Mouse (Mus musculus): ENCODE measurements at regions not wholly inside any gene's neighbourhood (a gene's known extent, or its start where the extent isn't known, plus 50 kb on each side); places are given as distances from the start of the nearest gene placed in this dataset.
"Not testable (repeated sequence)": the region's sequence is repeated elsewhere in the genome, so short reads cannot be mapped to it uniquely, and the experiment has no call there.

GRCm38 (mm10) chr4:75466880-75467327 is 188.8 kb upstream of the Dmac1 start:
- Histone ChIP-seq H3K36me3 (no peaks in the 10 kb centered on the region), H3K27ac (no peak overlapping the region), H3K4me3 (no peak overlapping the region), H3K9me3 (no peaks in the 10 kb centered on the region), H3K9ac (no peak overlapping the region), H3K4me2 (no peak overlapping the region), H3K27me3 (no peaks in the 10 kb centered on the region), H3K4me1 (no peaks in the 10 kb centered on the region)
- ATAC-seq (ENCODE audit: insufficient number of reproducible peaks, low FRiP score, low TSS enrichment, low read depth), result no peak
- WGBS, result 42% methylated on average over 3 of the region's 3 CpGs

- Histone ChIP-seq H3K27ac (no peak overlapping the region), H3K9me3 (no peaks in the 10 kb centered on the region), H3K9ac (no peak overlapping the region), H3K4me3 (no peak overlapping the region), H3K27me3 (no peaks in the 10 kb centered on the region), H3K4me1 (no peaks in the 10 kb centered on the region), H3K4me2 (no peak overlapping the region), H3K36me3 (no peaks in the 10 kb centered on the region)
- 95% methylated on average over 5 of the region's 5 CpGs for WGBS
- no peak for ATAC-seq (ENCODE audit: insufficient number of reproducible peaks, low FRiP score, low TSS enrichment, low read depth)
Measured at GRCm38 (mm10) chr4:75463579-75463978, 185.5 kb upstream of the Dmac1 start.

DNA sequence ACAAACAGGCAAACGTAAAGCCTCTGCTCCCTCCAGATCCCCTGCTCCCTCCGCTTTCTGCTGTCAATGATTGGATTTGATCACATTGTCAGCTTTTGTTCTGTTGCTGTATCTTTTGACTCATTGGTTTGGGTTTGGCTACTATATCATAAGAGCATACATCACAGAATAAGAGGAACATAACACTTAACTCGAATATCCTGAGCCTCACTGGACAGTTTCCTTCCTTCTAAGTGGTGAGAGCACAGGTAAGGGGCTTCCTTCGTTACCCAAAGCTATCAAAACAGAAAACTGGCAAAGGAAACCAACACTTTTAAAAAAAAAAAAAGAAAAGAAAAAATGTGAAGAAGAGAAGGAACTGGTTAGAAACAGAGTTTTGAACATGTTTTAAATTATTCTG is 171.4 kb upstream of the Dmac1 start:
- Histone ChIP-seq H3K4me3 (no peak overlapping the region), H3K4me2 (no peak overlapping the region), H3K4me1 (no peaks in the 10 kb centered on the region), H3K9ac (no peak overlapping the region), H3K27ac (no peak overlapping the region), H3K36me3 (no peaks in the 10 kb centered on the region), H3K27me3 (no peaks in the 10 kb centered on the region), H3K9me3 (no peaks in the 10 kb centered on the region)
- 70% methylated on average over 4 of the region's 4 CpGs for WGBS
- no peak for ATAC-seq (ENCODE audit: insufficient number of reproducible peaks, low FRiP score, low TSS enrichment, low read depth)

DNA sequence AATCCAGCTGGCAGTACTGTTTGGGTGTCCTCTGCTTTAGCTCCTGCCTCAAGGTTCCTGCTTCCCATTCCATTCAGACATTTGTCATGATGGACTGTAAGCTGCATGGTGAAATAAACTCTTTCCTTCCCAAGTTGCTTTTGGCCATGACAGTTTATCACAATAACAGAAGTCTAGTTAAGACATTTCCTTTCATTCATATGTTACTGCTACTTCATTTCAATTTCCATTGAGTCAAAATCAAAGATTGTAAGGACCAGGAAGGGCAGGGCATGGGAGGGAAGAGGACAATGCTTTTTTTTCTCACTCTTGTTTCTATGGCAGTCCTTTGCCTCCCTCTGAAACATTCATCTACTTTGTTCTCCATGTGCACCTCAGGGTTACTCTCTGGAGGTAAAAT is 145.2 kb upstream of the Dmac1 start:
- no peak overlapping the region for H3K27ac ChIP-seq
- H3K4me3 ChIP-seq, result no peak overlapping the region
- no peaks in the 10 kb centered on the region for H3K27me3 ChIP-seq
- H3K36me3 ChIP-seq, result no peaks in the 10 kb centered on the region
- no peak for ATAC-seq (ENCODE audit: insufficient number of reproducible peaks, low FRiP score, low TSS enrichment, low read depth)
- H3K9me3 ChIP-seq, result no peaks in the 10 kb centered on the region
- no peak overlapping the region for H3K4me2 ChIP-seq
- H3K4me1 ChIP-seq, result no peaks in the 10 kb centered on the region
- H3K9ac ChIP-seq, result no peak overlapping the region

- H3K27ac ChIP-seq; H3K36me3 ChIP-seq; ATAC-seq (ENCODE audit: insufficient number of reproducible peaks, low FRiP score, low TSS enrichment, low read depth); H3K4me1 ChIP-seq; H3K9me3 ChIP-seq; H3K4me2 ChIP-seq; H3K27me3 ChIP-seq; H3K4me3 ChIP-seq; H3K9ac ChIP-seq: not testable (repeated sequence)
- WGBS, result 71% methylated on average over 3 of the region's 3 CpGs
Measured at GRCm38 (mm10) chr4:75400754-75401153, 122.6 kb upstream of the Dmac1 start.

- H3K4me2 ChIP-seq, result no peak overlapping the region
- H3K9ac ChIP-seq, result no peak overlapping the region
- H3K9me3 ChIP-seq, result no peaks in the 10 kb centered on the region
- no peak overlapping the region for H3K27ac ChIP-seq
- no peak for ATAC-seq (ENCODE audit: insufficient number of reproducible peaks, low FRiP score, low TSS enrichment, low read depth)
- no peaks in the 10 kb centered on the region for H3K36me3 ChIP-seq
- no peak overlapping the region for H3K4me3 ChIP-seq
- H3K27me3 ChIP-seq, result no peaks in the 10 kb centered on the region
- H3K4me1 ChIP-seq, result no peaks in the 10 kb centered on the region
Measured at GRCm38 (mm10) chr4:75394992-75395391, 116.9 kb upstream of the Dmac1 start.

GRCm38 (mm10) chr4:75394264-75394663 is 116.2 kb upstream of the Dmac1 start:
- WGBS, result 78% methylated on average over 2 of the region's 2 CpGs
- Histone ChIP-seq H3K4me3 (no peak overlapping the region), H3K4me2 (no peak overlapping the region), H3K4me1 (no peaks in the 10 kb centered on the region), H3K27ac (no peak overlapping the region), H3K27me3 (no peaks in the 10 kb centered on the region), H3K9ac (no peak overlapping the region), H3K36me3 (no peaks in the 10 kb centered on the region), H3K9me3 (no peaks in the 10 kb centered on the region)
- no peak for ATAC-seq (ENCODE audit: insufficient number of reproducible peaks, low FRiP score, low TSS enrichment, low read depth)

GRCm38 (mm10) chr4:75386271-75386938 is 108.3 kb upstream of the Dmac1 start:
- Histone ChIP-seq H3K9ac (no peak overlapping the region), H3K36me3 (no peaks in the 10 kb centered on the region), H3K27ac (no peak overlapping the region), H3K4me2 (no peak overlapping the region), H3K4me1 (no peaks in the 10 kb centered on the region), H3K4me3 (no peak overlapping the region), H3K27me3 (no peaks in the 10 kb centered on the region), H3K9me3 (no peaks in the 10 kb centered on the region)
- ATAC-seq (ENCODE audit: insufficient number of reproducible peaks, low FRiP score, low TSS enrichment, low read depth), result no peak
- 44% methylated on average over 3 of the region's 3 CpGs for WGBS

DNA sequence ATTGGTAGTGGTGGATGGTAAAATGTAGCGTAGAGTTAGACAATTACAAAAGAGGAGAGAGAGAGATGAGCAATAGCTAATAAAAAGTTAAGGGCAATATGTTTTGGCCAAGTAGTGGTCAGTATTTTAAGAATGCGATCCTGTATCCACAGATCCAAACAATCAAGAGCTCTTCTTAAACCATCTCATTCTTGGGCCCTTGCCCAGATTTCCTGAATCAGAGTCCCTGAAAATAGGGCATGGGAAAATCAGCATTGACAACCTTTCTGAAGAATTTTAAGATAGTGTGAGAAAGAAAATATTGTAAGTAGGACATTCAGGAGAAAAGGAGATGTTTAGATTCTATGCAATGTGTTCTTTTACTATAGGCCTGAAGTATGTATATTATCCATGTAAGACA is 81.4 kb upstream of the Dmac1 start:
- H3K27ac ChIP-seq, result no peak overlapping the region
- H3K4me1 ChIP-seq, result no peaks in the 10 kb centered on the region
- 78% methylated on average over 2 of the region's 2 CpGs for WGBS
- no peaks in the 10 kb centered on the region for H3K36me3 ChIP-seq
- no peak overlapping the region for H3K9ac ChIP-seq
- ATAC-seq (ENCODE audit: insufficient number of reproducible peaks, low FRiP score, low TSS enrichment, low read depth), result no peak
- H3K27me3 ChIP-seq, result no peaks in the 10 kb centered on the region
- no peaks in the 10 kb centered on the region for H3K9me3 ChIP-seq
- H3K4me2 ChIP-seq, result no peak overlapping the region
- no peak overlapping the region for H3K4me3 ChIP-seq

- Histone ChIP-seq H3K27me3 (no peaks in the 10 kb centered on the region), H3K4me3 (no peak overlapping the region), H3K36me3 (no peaks in the 10 kb centered on the region), H3K4me2 (no peak overlapping the region), H3K4me1 (no peaks in the 10 kb centered on the region), H3K9ac (no peak overlapping the region), H3K9me3 (no peaks in the 10 kb centered on the region), H3K27ac (no peak overlapping the region)
- 85% methylated on average over 7 of the region's 9 CpGs for WGBS
- ATAC-seq (ENCODE audit: insufficient number of reproducible peaks, low FRiP score, low TSS enrichment, low read depth), result no peak
Measured at GRCm38 (mm10) chr4:75355621-75356020, 77.5 kb upstream of the Dmac1 start.

DNA sequence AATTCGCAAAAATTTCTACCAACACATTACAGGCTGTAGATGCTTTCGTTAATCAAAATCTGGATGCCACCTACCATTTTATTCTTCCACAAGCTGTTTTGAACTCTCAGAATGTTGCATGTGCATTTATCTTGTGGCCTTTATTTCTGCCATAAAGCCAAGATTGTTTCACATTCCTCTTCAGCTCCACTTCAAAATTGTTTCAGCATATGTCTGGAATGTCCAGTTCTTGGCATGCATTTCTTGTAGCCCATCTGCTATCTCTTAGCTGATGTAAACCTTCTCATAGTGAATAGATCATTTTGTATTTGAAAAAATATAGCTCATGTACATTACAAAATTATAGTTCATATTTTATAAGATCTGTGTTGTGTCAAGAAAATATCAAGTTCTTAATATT is 56.4 kb upstream of the Dmac1 start:
- Histone ChIP-seq H3K4me2 (no peak overlapping the region), H3K4me1 (peaks cover 6% of the 10 kb centered on the region), H3K27ac (no peak overlapping the region), H3K9ac (no peak overlapping the region), H3K36me3 (no peaks in the 10 kb centered on the region), H3K9me3 (no peaks in the 10 kb centered on the region), H3K27me3 (no peaks in the 10 kb centered on the region), H3K4me3 (no peak overlapping the region)
- no peak for ATAC-seq (ENCODE audit: insufficient number of reproducible peaks, low FRiP score, low TSS enrichment, low read depth)
- 78% methylated on average over 2 of the region's 2 CpGs for WGBS

DNA sequence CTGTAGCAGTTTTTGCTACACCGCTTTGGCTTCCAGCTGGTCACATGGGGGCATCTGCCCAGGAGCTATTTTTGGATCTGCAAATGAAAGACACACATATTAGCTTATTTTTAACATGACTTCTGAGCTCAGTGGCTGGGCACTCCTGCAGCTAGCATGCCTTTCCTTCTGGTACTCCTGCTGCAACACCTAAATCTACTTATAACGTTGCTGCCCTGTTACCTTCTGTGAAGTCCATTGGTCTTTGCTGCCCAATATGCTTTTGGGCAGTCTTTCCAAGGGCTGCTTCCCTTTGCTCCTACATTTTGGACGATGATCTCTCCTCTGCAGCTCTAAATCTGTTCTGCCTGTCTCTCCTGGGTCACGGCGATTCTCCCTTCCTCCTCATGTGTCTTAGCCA is 54.7 kb upstream of the Dmac1 start:
- Histone ChIP-seq H3K27ac (no peak overlapping the region), H3K9ac (no peak overlapping the region), H3K9me3 (no peaks in the 10 kb centered on the region), H3K27me3 (no peaks in the 10 kb centered on the region), H3K36me3 (no peaks in the 10 kb centered on the region), H3K4me2 (no peak overlapping the region), H3K4me1 (peaks cover 9% of the 10 kb centered on the region), H3K4me3 (no peak overlapping the region)
- 56% methylated on average over 5 of the region's 5 CpGs for WGBS
- ATAC-seq (ENCODE audit: insufficient number of reproducible peaks, low FRiP score, low TSS enrichment, low read depth), result no peak

DNA sequence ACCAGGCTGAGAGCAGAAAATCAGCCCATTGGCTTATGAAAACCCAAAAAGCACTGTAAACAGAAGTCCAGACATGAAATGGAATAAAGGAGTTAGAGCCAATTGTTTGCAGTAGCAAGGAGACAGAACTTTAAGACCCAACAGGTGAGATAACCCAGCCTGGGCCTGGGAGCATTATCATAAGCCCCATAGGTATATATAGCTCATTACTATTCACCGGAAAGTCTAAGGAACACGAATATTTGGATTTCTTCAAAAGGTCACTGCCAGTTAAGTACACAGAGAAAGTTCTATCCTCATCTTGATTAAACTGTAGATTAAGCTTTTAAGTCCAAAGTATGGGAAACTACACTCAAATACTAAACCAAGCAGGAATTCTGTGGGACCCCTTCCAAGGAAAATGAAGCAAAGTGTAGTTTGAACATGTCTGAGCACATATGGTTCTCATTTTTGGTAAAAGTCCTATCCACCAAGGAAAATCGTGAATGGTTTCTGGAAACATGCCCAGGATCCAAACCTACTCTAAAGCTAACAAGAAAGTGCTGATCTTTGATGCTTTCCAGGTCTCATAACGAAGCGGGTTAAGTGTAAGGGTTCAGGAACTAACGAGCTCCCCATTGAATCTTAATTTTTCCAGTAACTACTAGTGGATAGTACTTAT is 51.5 kb upstream of the Dmac1 start:
- Histone ChIP-seq H3K36me3 (no peaks in the 10 kb centered on the region), H3K9ac (no peak overlapping the region), H3K27me3 (no peaks in the 10 kb centered on the region), H3K27ac (peak overlapping the region; percentile 83), H3K4me1 (peaks cover 9% of the 10 kb centered on the region), H3K4me2 (no peak overlapping the region), H3K4me3 (no peak overlapping the region), H3K9me3 (no peaks in the 10 kb centered on the region)
- peak; percentile 88 for ATAC-seq (ENCODE audit: insufficient number of reproducible peaks, low FRiP score, low TSS enrichment, low read depth)
- 17% methylated on average over 6 of the region's 6 CpGs for WGBS
